Mouse (Mus musculus) lung, embryonic 14.5 days (tissue): ENCODE measurements around the gene Mn1. TPM values are rescaled to one million over a fixed set of nuclear protein-coding genes. Genes with fewer than 3 reads are reported as not detected.

Experiments
- ATAC-seq: fragments of 200-750 bp; cut with Nextera tagmentation; 2 replicates; pipeline ENCODE4 v1.8.0; 2017; ENCODE audit warnings: mild to moderate bottlenecking, moderate TSS enrichment, moderate library complexity; ENCODE audit not compliant: insufficient read depth
- DNase-seq: peaks from one replicate; pipeline ENCODE4 v3.0.0-alpha.2; 2015
- H3K27ac ChIP-seq: fragments of 300-500 bp; sonication (generic); 2 replicates; pipeline ENCODE4 v1.5.1; 2014; ENCODE audit warnings: low read depth, mild to moderate bottlenecking, moderate library complexity
- H3K27me3 ChIP-seq: fragments of 300-500 bp; sonication (generic); 2 replicates; pipeline ENCODE4 v1.6.1; 2014; ENCODE audit warnings: low read length, control low read depth; ENCODE audit not compliant: insufficient read depth
- H3K36me3 ChIP-seq: fragments of 300-500 bp; sonication (generic); 2 replicates; pipeline ENCODE4 v1.6.1; 2014; ENCODE audit warnings: control low read depth; ENCODE audit not compliant: insufficient read depth
- H3K4me1 ChIP-seq: fragments of 300-500 bp; sonication (generic); 2 replicates; pipeline ENCODE4 v1.6.1; 2014; ENCODE audit warnings: antibody characterized with exemption, control low read depth; ENCODE audit not compliant: insufficient read depth
- H3K4me2 ChIP-seq: fragments of 300-500 bp; sonication (generic); 2 replicates; pipeline ENCODE4 v1.6.1; 2014; ENCODE audit warnings: mild to moderate bottlenecking
- H3K4me3 ChIP-seq: fragments of 300-500 bp; sonication (generic); 2 replicates; pipeline ENCODE4 v1.5.1; 2014; ENCODE audit warnings: low read depth, low read length
- H3K9ac ChIP-seq: fragments of 300-500 bp; sonication (generic); 2 replicates; pipeline ENCODE4 v1.6.1; 2014
- H3K9me3 ChIP-seq: fragments of 300-500 bp; sonication (generic); 2 replicates; pipeline ENCODE4 v1.6.1; 2016; ENCODE audit warnings: low read depth, low read length, control low read depth
- CTCF ChIP-seq: IDR thresholded peaks from 2 replicates; pipeline ENCODE4 v1.5.1; 2016; ENCODE audit warnings: antibody characterized with exemption, low read depth
- WGBS: fragments of 180-500 bp; shearing (Covaris S2); extraction: QIAGEN DNeasy Blood & Tissue Kit; methylation state at CpG from one replicate; pipeline ENCODE4 v1.1.7; 2014; 5-methylcytosine and 5-hydroxymethylcytosine counted together
- polyA plus RNA-seq: library from polyadenylated mRNA; unstranded; fragments of >200 nt; fragmentation: Nextera tagmentation; extraction: Ambion mirVana; gene quantifications from 2 replicates; pipeline ENCODE4 v1.2.1, GENCODE M21; 2014

Gene Mn1
- polyA plus RNA-seq, 1 experiment from 2014 or later = 9.7 TPM

DNA sequence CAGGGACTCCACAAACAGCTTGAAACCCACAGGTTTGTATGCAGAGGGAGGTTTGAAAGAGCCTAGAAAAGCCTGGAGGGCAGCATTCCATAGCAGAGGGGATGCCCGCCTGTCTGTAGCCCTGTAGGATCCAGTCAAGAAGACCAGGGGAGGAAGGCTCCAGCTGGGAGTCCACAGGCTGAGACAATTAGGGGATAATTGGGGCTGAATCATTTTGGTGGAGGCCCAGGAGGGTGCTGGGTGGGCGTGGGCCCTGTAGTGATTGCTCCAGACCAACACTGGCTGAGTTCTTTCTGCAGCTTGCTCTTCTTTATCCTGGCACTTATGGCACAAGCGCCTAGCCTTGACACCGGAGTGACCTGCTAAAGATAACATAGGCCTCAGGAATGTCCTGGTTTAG, 18.7 kb upstream of the Mn1 start:
- H3K27ac ChIP-seq = no peak overlapping the region
- H3K27me3 ChIP-seq = no peaks in the 10 kb centered on the region
- H3K4me2 ChIP-seq = no peak overlapping the region
- no peak for TF ChIP-seq CTCF
- 43% methylated on average over 4 of the region's 4 CpGs for WGBS
- no peaks in the 10 kb centered on the region for H3K9me3 ChIP-seq
- H3K4me3 ChIP-seq = no peak overlapping the region
- DNase-seq (no peak), ATAC-seq (no peak)
- H3K9ac ChIP-seq = no peak overlapping the region
- peaks cover 29% of the 10 kb centered on the region for H3K4me1 ChIP-seq
- no peaks in the 10 kb centered on the region for H3K36me3 ChIP-seq

DNA sequence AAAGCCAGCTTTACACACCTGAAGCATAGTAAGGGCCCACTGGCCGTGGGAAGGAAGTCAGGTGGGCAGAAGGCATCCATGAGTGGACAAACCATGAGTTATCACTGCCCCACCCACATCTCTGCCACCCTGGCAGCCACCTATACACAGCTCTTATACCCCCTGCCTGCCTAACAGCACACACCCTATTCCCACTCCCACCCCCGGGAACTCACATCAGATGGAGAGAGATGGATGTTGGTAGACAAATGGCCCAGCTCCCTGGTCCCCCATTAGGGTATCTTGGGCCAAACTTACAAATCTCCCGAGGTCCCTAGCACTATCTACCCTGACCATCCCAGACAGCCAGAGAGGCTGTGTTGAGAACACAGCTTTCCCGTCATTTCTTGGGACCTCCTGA, 17.9 kb upstream of the Mn1 start:
- no peaks in the 10 kb centered on the region for H3K36me3 ChIP-seq
- no peak for TF ChIP-seq CTCF
- H3K9ac ChIP-seq = no peak overlapping the region
- 52% methylated on average over 4 of the region's 4 CpGs for WGBS
- no peak overlapping the region for H3K4me3 ChIP-seq
- H3K9me3 ChIP-seq = no peaks in the 10 kb centered on the region
- H3K27me3 ChIP-seq = no peaks in the 10 kb centered on the region
- peaks cover 21% of the 10 kb centered on the region for H3K4me1 ChIP-seq
- ATAC-seq = no peak
- H3K4me2 ChIP-seq = no peak overlapping the region
- H3K27ac ChIP-seq = no peak overlapping the region
- DNase-seq = no peak

DNA sequence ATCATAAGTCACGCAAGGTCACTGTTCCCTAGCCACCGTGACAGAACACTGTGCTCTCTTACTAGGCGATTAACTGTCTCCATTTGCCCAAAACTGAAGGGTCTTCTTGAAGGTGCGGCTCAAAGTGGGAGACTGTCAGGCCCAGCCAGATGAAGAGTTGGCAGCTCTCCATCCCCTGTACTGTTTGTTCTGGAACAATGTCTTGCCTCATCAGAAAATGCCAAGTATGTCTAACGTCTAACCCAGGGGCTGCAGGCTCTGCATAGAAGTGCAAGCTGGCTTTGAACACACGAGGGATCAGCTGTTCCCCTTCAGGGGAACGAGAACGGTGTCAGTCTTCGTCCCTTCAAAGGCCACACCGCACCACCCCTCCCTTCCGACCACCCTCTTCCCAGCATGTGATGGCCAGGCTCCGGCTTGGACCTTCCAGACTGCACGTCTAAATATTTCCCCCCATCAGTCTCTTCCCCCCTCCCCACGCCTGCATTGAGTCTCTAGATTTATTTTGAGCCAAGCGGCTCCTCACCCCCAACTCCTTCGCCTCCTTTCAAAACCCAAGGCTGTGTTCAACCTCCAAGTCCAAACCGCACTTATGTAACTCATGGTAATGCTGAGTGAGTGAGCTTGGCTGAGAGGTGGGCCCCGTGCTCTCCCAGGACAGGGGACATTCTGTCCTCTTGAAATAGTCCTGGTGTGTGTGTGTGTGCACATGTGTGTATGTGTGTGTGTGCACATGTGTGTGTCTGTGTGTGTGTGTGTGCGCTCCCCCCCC, 15.1 kb upstream of the Mn1 start:
- H3K4me1 ChIP-seq = peaks cover 9% of the 10 kb centered on the region
- H3K4me2 ChIP-seq = no peak overlapping the region
- no peaks in the 10 kb centered on the region for H3K36me3 ChIP-seq
- no peak overlapping the region for H3K27ac ChIP-seq
- no peak overlapping the region for H3K4me3 ChIP-seq
- H3K9me3 ChIP-seq = no peaks in the 10 kb centered on the region
- no peaks in the 10 kb centered on the region for H3K27me3 ChIP-seq
- 48% methylated on average over 19 of the region's 19 CpGs for WGBS
- no peak overlapping the region for H3K9ac ChIP-seq
- TF ChIP-seq CTCF = no peak
- DNase-seq (peak; percentile 63), ATAC-seq (no peak; the same call in 1 of the 2 replicates)

DNA sequence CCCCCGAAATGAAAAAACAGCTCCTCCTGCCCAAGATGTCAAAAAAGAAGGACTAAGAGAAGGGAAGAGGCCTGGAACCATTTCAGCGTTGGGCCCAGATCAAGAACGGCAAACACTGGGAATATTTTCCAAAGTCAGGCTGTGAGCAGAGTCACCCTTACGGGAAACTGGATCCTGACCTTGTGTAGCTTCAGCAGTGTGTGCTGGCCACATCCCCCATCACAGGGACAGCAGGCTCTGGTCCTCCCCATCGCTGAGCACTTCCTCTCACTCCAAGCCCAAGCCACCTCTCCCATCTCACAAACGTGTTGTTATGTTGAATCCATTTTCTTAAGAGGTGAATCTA, 14.5 kb upstream of the Mn1 start:
- ATAC-seq = no peak

DNA sequence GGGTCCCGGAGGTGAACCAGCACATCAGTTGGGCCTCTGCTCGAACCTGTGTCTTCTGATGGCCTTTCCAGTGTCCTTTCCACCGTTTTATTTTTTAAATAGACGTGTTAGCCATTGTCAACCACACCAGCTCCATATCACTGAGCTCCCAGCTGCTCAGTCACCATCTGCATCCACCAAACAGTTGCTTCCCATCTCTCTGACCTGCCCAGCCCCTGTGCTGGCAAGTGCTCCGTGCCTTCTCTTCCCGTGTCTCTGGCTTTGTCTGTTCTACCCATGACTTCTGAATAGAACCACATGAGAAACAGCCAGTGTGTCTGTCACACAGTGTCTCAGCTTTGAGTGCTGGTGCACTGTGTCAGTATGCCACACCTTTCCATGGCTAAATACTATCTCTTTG, 12.4 kb upstream of the Mn1 start:
- no peak for DNase-seq
- H3K4me2 ChIP-seq = no peak overlapping the region
- WGBS = 68% methylated on average over 6 of the region's 6 CpGs

More for the DNA sequence above, 14.5 kb upstream of the Mn1 start:
- H3K4me2 ChIP-seq = no peak overlapping the region
- H3K27ac ChIP-seq = no peak overlapping the region
- no peak for DNase-seq
- no peaks in the 10 kb centered on the region for H3K27me3 ChIP-seq
- WGBS = 75% methylated on average over 6 of the region's 6 CpGs
- H3K36me3 ChIP-seq = no peaks in the 10 kb centered on the region
- peaks cover 9% of the 10 kb centered on the region for H3K4me1 ChIP-seq
- H3K9ac ChIP-seq = no peak overlapping the region
- no peak overlapping the region for H3K4me3 ChIP-seq
- TF ChIP-seq CTCF = no peak
- H3K9me3 ChIP-seq = no peaks in the 10 kb centered on the region

DNA sequence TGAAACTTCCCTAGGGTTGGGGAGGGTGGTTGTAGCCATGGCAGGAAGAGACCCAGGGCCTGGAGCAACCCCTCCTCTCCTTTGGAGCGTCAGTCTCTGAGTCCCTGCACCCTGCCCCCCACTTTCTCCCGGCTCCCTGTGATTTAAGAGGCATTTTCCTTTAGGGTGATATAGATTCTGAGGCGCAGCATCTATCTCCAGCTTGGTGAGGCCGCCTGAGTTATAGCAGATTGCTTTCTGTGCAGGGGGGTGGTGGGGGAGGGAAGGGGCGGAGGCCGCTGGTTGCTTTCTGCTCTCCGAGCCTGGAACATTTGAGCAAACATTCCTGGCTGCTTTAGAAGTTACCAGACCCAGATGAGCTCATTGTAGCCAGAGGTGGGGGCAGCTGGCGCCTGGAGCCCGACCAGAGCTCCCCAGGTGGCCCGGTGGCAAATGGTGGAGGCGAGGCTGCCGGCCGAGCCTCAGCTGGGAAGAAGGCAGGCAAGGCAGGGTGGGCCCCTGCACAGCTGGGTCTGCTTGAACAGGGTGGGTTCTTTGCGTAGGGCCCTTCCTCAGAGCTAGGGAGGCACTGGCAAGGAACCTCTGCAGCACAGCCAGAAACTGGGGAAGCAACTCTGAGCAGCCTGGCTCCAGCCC, 8.6 kb upstream of the Mn1 start:
- Histone ChIP-seq H3K27me3 (no peaks in the 10 kb centered on the region), H3K27ac (peak overlapping the region; percentile 88), H3K4me3 (no peak overlapping the region), H3K4me1 (peaks cover 9% of the 10 kb centered on the region), H3K9ac (peak overlapping the region; percentile 18), H3K4me2 (peak overlapping the region; percentile 36; the same call in 1 of the 2 replicates), H3K36me3 (no peaks in the 10 kb centered on the region), H3K9me3 (no peaks in the 10 kb centered on the region)
- ATAC-seq (peak; percentile 71; the same call in 1 of the 2 replicates), DNase-seq (peak; percentile 67)
- TF ChIP-seq CTCF = no peak
- WGBS = 7% methylated on average over 14 of the region's 14 CpGs

More for the DNA sequence above, 12.4 kb upstream of the Mn1 start:
- TF ChIP-seq CTCF = no peak
- Histone ChIP-seq H3K4me1 (peaks cover 18% of the 10 kb centered on the region), H3K27me3 (no peaks in the 10 kb centered on the region), H3K9me3 (no peaks in the 10 kb centered on the region), H3K4me3 (no peak overlapping the region), H3K9ac (no peak overlapping the region), H3K36me3 (no peaks in the 10 kb centered on the region), H3K27ac (no peak overlapping the region)
- no peak for ATAC-seq

DNA sequence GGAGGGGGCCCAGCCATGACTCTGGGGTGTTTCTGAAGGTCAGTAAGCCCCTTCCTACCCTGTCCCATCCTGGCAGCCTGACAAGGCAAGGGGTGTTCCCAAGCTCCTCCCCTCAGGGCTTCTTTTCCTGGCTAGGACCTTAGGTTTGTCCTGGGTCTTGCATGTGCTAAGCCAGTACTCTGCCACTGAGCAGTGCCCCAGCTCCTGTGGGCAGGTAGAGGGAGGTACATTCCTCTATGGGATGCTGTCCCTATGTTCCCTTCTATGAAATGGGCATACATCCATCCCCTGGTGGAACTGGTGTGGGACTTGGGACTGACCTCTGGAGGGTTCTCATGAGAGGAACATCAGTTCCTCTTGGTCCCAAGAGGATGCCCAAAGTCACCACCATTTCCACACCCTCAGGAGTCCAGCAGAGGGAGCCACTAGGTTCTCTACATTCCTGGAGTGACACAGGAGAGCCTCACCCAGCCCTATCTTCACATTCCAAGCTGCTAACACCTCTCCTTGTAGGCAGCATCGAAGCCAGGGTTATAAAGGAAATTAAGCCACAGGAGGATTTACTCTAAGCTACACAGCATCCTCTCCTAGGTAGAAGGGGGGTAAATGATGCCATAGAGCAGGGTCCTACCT, 7.6 kb upstream of the Mn1 start:
- H3K4me3 ChIP-seq = no peak overlapping the region
- H3K36me3 ChIP-seq = no peaks in the 10 kb centered on the region
- peaks cover 9% of the 10 kb centered on the region for H3K4me1 ChIP-seq
- no peak overlapping the region for H3K4me2 ChIP-seq
- peak; percentile 71 for TF ChIP-seq CTCF
- WGBS = 10% methylated on average over 1 of the region's 1 CpGs
- no peaks in the 10 kb centered on the region for H3K27me3 ChIP-seq
- H3K27ac ChIP-seq = 0 out of 2 replicates have a peak overlapping the region, but pooled peaks have one; percentile 88
- ATAC-seq (no peak), DNase-seq (peak; percentile 77)
- H3K9me3 ChIP-seq = no peaks in the 10 kb centered on the region
- no peak overlapping the region for H3K9ac ChIP-seq
